Mouse (Mus musculus): ENCODE measurements around the gene Chd4. TPM values are rescaled to one million over a fixed set of nuclear protein-coding genes. Genes with fewer than 3 reads are reported as not detected.
A peak's percentile ranks its signal among the peaks of the same experiment; 100 is the strongest.

Chd4 gene
- total and polyA plus RNA-seq, 2 experiments = 14.0 to 30.0 TPM

- Histone ChIP-seq H3K36me3 (ENCODE audit: control insufficient read depth, insufficient read depth, low read length) (peaks cover 23% of the 10 kb centered on the region), H3K27me3 (ENCODE audit: control insufficient read depth, insufficient read depth, low read length) (no peaks in the 10 kb centered on the region)
- no peak for DNase-seq (ENCODE audit: extremely low read depth, low read depth, low spot score)
Observed at GRCm38 (mm10) chr6:125132470-125132869, 36.7 kb downstream of the Chd4 start.

GRCm38 (mm10) chr6:125137002-125137671 lies 41.4 kb downstream of the Chd4 start:
- no peak for DNase-seq (ENCODE audit: extremely low read depth, low read depth, low spot score)
- peaks cover 35% of the 10 kb centered on the region; the same call in 1 of the 2 replicates for H3K36me3 ChIP-seq (ENCODE audit: control insufficient read depth, insufficient read depth, low read length)
- TF ChIP-seq CTCF (IDR thresholded peaks at IDR 0.05; ENCODE audit: low read depth, low read length) (peak; percentile 64), POLR2A (IDR thresholded peaks at IDR 0.05; ENCODE audit: extremely low read depth, insufficient read depth, low read length) (no peak)
- H3K9ac ChIP-seq (ENCODE audit: low read depth, low read length) = no peak overlapping the region
- H3K27me3 ChIP-seq (ENCODE audit: control insufficient read depth, insufficient read depth, low read length) = no peaks in the 10 kb centered on the region
- H3K4me3 ChIP-seq (ENCODE audit: insufficient read depth, low read depth, low read length) = no peak overlapping the region
- H3K27ac ChIP-seq (replicated peaks; ENCODE audit: insufficient read depth, low read depth, low read length) = no peak overlapping the region
- peaks cover 4% of the 10 kb centered on the region; the same call in 1 of the 2 replicates for H3K4me1 ChIP-seq (ENCODE audit: control insufficient read depth, insufficient read depth, low read length)
- H3K79me2 ChIP-seq (ENCODE audit: control insufficient read depth, insufficient read depth, low read length) = no peaks in the 10 kb centered on the region
- WGBS = 91% methylated on average over 19 of the region's 19 CpGs

More at GRCm38 (mm10) chr6:125132470-125132869, 36.7 kb downstream of the Chd4 start:
- Histone ChIP-seq H3K27ac (replicated peaks; ENCODE audit: insufficient read depth, low read depth, low read length) (peak overlapping the region; percentile 47; the same call in 1 of the 2 replicates), H3K4me1 (ENCODE audit: control insufficient read depth, insufficient read depth, low read length) (peaks cover 5% of the 10 kb centered on the region; the same call in 1 of the 2 replicates), H3K79me2 (ENCODE audit: control insufficient read depth, insufficient read depth, low read length) (no peaks in the 10 kb centered on the region), H3K4me3 (ENCODE audit: insufficient read depth, low read depth, low read length) (peak overlapping the region; percentile 69), H3K9ac (ENCODE audit: low read depth, low read length) (peak overlapping the region; percentile 67)
- 4% methylated on average over 11 of the region's 11 CpGs for WGBS
- TF ChIP-seq POLR2A (IDR thresholded peaks at IDR 0.05; ENCODE audit: extremely low read depth, insufficient read depth, low read length) (no peak), CTCF (IDR thresholded peaks at IDR 0.05; ENCODE audit: low read depth, low read length) (no peak)

GRCm38 (mm10) chr6:125139747-125140146 lies 44.0 kb downstream of the Chd4 start:
- Histone ChIP-seq H3K9ac (ENCODE audit: low read depth, low read length) (no peak overlapping the region), H3K27me3 (ENCODE audit: control insufficient read depth, insufficient read depth, low read length) (no peaks in the 10 kb centered on the region), H3K27ac (replicated peaks; ENCODE audit: insufficient read depth, low read depth, low read length) (no peak overlapping the region), H3K79me2 (ENCODE audit: control insufficient read depth, insufficient read depth, low read length) (no peaks in the 10 kb centered on the region), H3K4me3 (ENCODE audit: insufficient read depth, low read depth, low read length) (no peak overlapping the region), H3K4me1 (ENCODE audit: control insufficient read depth, insufficient read depth, low read length) (no peaks in the 10 kb centered on the region), H3K36me3 (ENCODE audit: control insufficient read depth, insufficient read depth, low read length) (peaks cover 26% of the 10 kb centered on the region; the same call in 1 of the 2 replicates)
- WGBS = 94% methylated on average over 7 of the region's 7 CpGs
- TF ChIP-seq CTCF (IDR thresholded peaks at IDR 0.05; ENCODE audit: low read depth, low read length) = no peak
- TF ChIP-seq POLR2A (IDR thresholded peaks at IDR 0.05; ENCODE audit: extremely low read depth, insufficient read depth, low read length) = no peak
- DNase-seq (ENCODE audit: extremely low read depth, low read depth, low spot score) = no peak

GRCm38 (mm10) chr6:125142436-125142835 lies 46.7 kb downstream of the Chd4 start:
- H3K9ac ChIP-seq (ENCODE audit: low read depth, low read length) = no peak overlapping the region
- H3K79me2 ChIP-seq (ENCODE audit: control insufficient read depth, insufficient read depth, low read length) = peaks cover 10% of the 10 kb centered on the region; the same call in 1 of the 2 replicates
- peaks cover 8% of the 10 kb centered on the region for H3K4me1 ChIP-seq (ENCODE audit: control insufficient read depth, insufficient read depth, low read length)
- TF ChIP-seq CTCF (IDR thresholded peaks at IDR 0.05; ENCODE audit: low read depth, low read length) (no peak), POLR2A (IDR thresholded peaks at IDR 0.05; ENCODE audit: extremely low read depth, insufficient read depth, low read length) (no peak)
- no peaks in the 10 kb centered on the region for H3K27me3 ChIP-seq (ENCODE audit: control insufficient read depth, insufficient read depth, low read length)
- H3K36me3 ChIP-seq (ENCODE audit: control insufficient read depth, insufficient read depth, low read length) = peaks cover 15% of the 10 kb centered on the region; the same call in 1 of the 2 replicates
- no peak overlapping the region for H3K4me3 ChIP-seq (ENCODE audit: insufficient read depth, low read depth, low read length)
- WGBS = 92% methylated on average over 8 of the region's 8 CpGs
- H3K27ac ChIP-seq (replicated peaks; ENCODE audit: insufficient read depth, low read depth, low read length) = no peak overlapping the region
- no peak for DNase-seq (ENCODE audit: extremely low read depth, low read depth, low spot score)

- WGBS = 86% methylated on average over 3 of the region's 3 CpGs
- DNase-seq (ENCODE audit: extremely low read depth, low read depth, low spot score) = no peak
- H3K36me3 ChIP-seq (ENCODE audit: control insufficient read depth, insufficient read depth, low read length) = peaks cover 12% of the 10 kb centered on the region; the same call in 1 of the 2 replicates
Observed at GRCm38 (mm10) chr6:125143128-125143527, 47.3 kb downstream of the Chd4 start.

GRCm38 (mm10) chr6:125143904-125144303 lies 48.1 kb downstream of the Chd4 start:
- no peak for DNase-seq (ENCODE audit: extremely low read depth, low read depth, low spot score)
- Histone ChIP-seq H3K79me2 (ENCODE audit: control insufficient read depth, insufficient read depth, low read length) (peaks cover 12% of the 10 kb centered on the region; the same call in 1 of the 2 replicates), H3K36me3 (ENCODE audit: control insufficient read depth, insufficient read depth, low read length) (peaks cover 12% of the 10 kb centered on the region; the same call in 1 of the 2 replicates), H3K27me3 (ENCODE audit: control insufficient read depth, insufficient read depth, low read length) (no peaks in the 10 kb centered on the region), H3K4me1 (ENCODE audit: control insufficient read depth, insufficient read depth, low read length) (peaks cover 12% of the 10 kb centered on the region), H3K27ac (replicated peaks; ENCODE audit: insufficient read depth, low read depth, low read length) (no peak overlapping the region), H3K4me3 (ENCODE audit: insufficient read depth, low read depth, low read length) (no peak overlapping the region), H3K9ac (ENCODE audit: low read depth, low read length) (no peak overlapping the region)
- no peak for TF ChIP-seq POLR2A (IDR thresholded peaks at IDR 0.05; ENCODE audit: extremely low read depth, insufficient read depth, low read length)
- no peak for TF ChIP-seq CTCF (IDR thresholded peaks at IDR 0.05; ENCODE audit: low read depth, low read length)
- 81% methylated on average over 9 of the region's 9 CpGs for WGBS

More at GRCm38 (mm10) chr6:125143128-125143527, 47.3 kb downstream of the Chd4 start:
- Histone ChIP-seq H3K27me3 (ENCODE audit: control insufficient read depth, insufficient read depth, low read length) (no peaks in the 10 kb centered on the region), H3K4me1 (ENCODE audit: control insufficient read depth, insufficient read depth, low read length) (peaks cover 9% of the 10 kb centered on the region), H3K9ac (ENCODE audit: low read depth, low read length) (no peak overlapping the region), H3K4me3 (ENCODE audit: insufficient read depth, low read depth, low read length) (no peak overlapping the region), H3K79me2 (ENCODE audit: control insufficient read depth, insufficient read depth, low read length) (peaks cover 12% of the 10 kb centered on the region; the same call in 1 of the 2 replicates), H3K27ac (replicated peaks; ENCODE audit: insufficient read depth, low read depth, low read length) (no peak overlapping the region)
- TF ChIP-seq POLR2A (IDR thresholded peaks at IDR 0.05; ENCODE audit: extremely low read depth, insufficient read depth, low read length) = no peak
- TF ChIP-seq CTCF (IDR thresholded peaks at IDR 0.05; ENCODE audit: low read depth, low read length) = no peak
